In genomic region chr7:19000421-19000820, GRCm38 (mm10) we compare ENCODE assay signal across 7 mouse cellular contexts. TPM values are rescaled to one million over a fixed set of nuclear protein-coding genes. Genes with fewer than 3 reads are reported as not detected.
DNase-seq lines count a peak whose midpoint lies in the region; ATAC-seq lines count a peak whose summit lies in the region.

No protein-coding gene starts in this region.

- ATAC-seq in heart, embryonic 15.5 days (replicated peaks; ENCODE audit: insufficient number of reproducible peaks, insufficient read depth, low FRiP score, low read depth): no peak
- ATAC-seq in liver, embryonic 15.5 days (ENCODE audit: insufficient read depth): no peak

- H3K4me3 ChIP-seq in heart, embryonic 15.5 days: peak overlapping the region; percentile 53
- H3K4me3 ChIP-seq in liver, embryonic 15.5 days (replicated peaks): peak overlapping the region; percentile 55

- H3K27ac ChIP-seq in heart, embryonic 15.5 days: peak overlapping the region; percentile 77
- H3K27ac ChIP-seq in liver, embryonic 15.5 days (replicated peaks): peak overlapping the region; percentile 92

- H3K9ac ChIP-seq in heart, embryonic 15.5 days: peak overlapping the region; percentile 60
- H3K9ac ChIP-seq in liver, embryonic 15.5 days: peak overlapping the region; percentile 54

- H3K27me3 ChIP-seq in heart, embryonic 15.5 days: no peaks in the 10 kb centered on the region
- H3K27me3 ChIP-seq in liver, embryonic 15.5 days: no peaks in the 10 kb centered on the region

- H3K9me3 ChIP-seq in heart, embryonic 15.5 days (replicated peaks): no peaks in the 10 kb centered on the region
- H3K9me3 ChIP-seq in liver, embryonic 15.5 days (replicated peaks): no peaks in the 10 kb centered on the region

- DNase-seq in spleen, postnatal 10 days (ENCODE audit: low spot score in 2 of 2): peak; percentile 31 to 35
- DNase-seq in spleen, postnatal 36 days (ENCODE audit: low spot score in 2 of 2): no peak
- DNase-seq in thymus, postnatal 36 days: peak; percentile 44 to 61
- DNase-seq in adrenal gland, postnatal 25 days: no peak
- no peak for DNase-seq in spleen, postnatal 14 days (ENCODE audit: low spot score in 2 of 2)

- H3K4me1 ChIP-seq in heart, embryonic 15.5 days (replicated peaks): peaks cover 38% of the 10 kb centered on the region
- H3K4me1 ChIP-seq in liver, embryonic 15.5 days (replicated peaks): peaks cover 52% of the 10 kb centered on the region

- H3K36me3 ChIP-seq in heart, embryonic 15.5 days: peaks cover 4% of the 10 kb centered on the region; the same call in 1 of the 2 replicates
- peaks cover 6% of the 10 kb centered on the region; the same call in 1 of the 2 replicates for H3K36me3 ChIP-seq in liver, embryonic 15.5 days (replicated peaks)

- peak overlapping the region; percentile 93 for H3K4me2 ChIP-seq in heart, embryonic 15.5 days
- H3K4me2 ChIP-seq in liver, embryonic 15.5 days: peak overlapping the region; percentile 99

- WGBS in heart, embryonic 15.5 days: 29% methylated on average over 10 of the region's 10 CpGs
- WGBS in liver, embryonic 15.5 days (ENCODE audit: insufficient replicate concordance): 21% methylated on average over 10 of the region's 10 CpGs

RNA-seq across cellular contexts. Expression of gene Irf2bp1, which starts 3.4 kb away (rescaled TPM):
- 11.5 and 17.6 TPM in 2 replicates for polyA plus RNA-seq in heart, embryonic 15.5 days (2015; fragmentation: Nextera tagmentation; extraction: Ambion mirVana)
- 8.2 and 9.9 TPM in 2 replicates for polyA plus RNA-seq in liver, embryonic 15.5 days (2015; fragmentation: Nextera tagmentation; extraction: Ambion mirVana)
- total RNA-seq in adrenal gland, postnatal 25 days (2021): 45.8 and 48.3 TPM in 2 replicates

RNA-seq across cellular contexts. Expression of gene Mypop, which starts 9.4 kb away (rescaled TPM):
- polyA plus RNA-seq in heart, embryonic 15.5 days (2015; fragmentation: Nextera tagmentation; extraction: Ambion mirVana): 2.2 and 2.3 TPM in 2 replicates
- 0.15 and 0.55 TPM in 2 replicates for polyA plus RNA-seq in liver, embryonic 15.5 days (2015; fragmentation: Nextera tagmentation; extraction: Ambion mirVana)
- 10.9 and 13.0 TPM in 2 replicates for total RNA-seq in adrenal gland, postnatal 25 days (2021)

RNA-seq across cellular contexts. Expression of gene Nanos2, which starts 13.2 kb away (rescaled TPM):
- not detected in 2 replicates for polyA plus RNA-seq in heart, embryonic 15.5 days (2015; fragmentation: Nextera tagmentation; extraction: Ambion mirVana)
- not detected in 2 replicates for polyA plus RNA-seq in liver, embryonic 15.5 days (2015; fragmentation: Nextera tagmentation; extraction: Ambion mirVana)
- total RNA-seq in adrenal gland, postnatal 25 days (2021): not detected in 2 replicates

RNA-seq across cellular contexts. Expression of gene Foxa3, which starts 22.9 kb away (rescaled TPM):
- polyA plus RNA-seq in heart, embryonic 15.5 days (2015; fragmentation: Nextera tagmentation; extraction: Ambion mirVana): 0.14 and 0.61 TPM in 2 replicates
- polyA plus RNA-seq in liver, embryonic 15.5 days (2015; fragmentation: Nextera tagmentation; extraction: Ambion mirVana): 45.8 and 52.1 TPM in 2 replicates
- total RNA-seq in adrenal gland, postnatal 25 days (2021): 0.76 TPM in 1 of 2 replicates, not detected in the other

RNA-seq across cellular contexts. Expression of gene Sympk, which starts 23.8 kb away (rescaled TPM):
- polyA plus RNA-seq in heart, embryonic 15.5 days (2015; fragmentation: Nextera tagmentation; extraction: Ambion mirVana): 19.6 and 27.3 TPM in 2 replicates
- polyA plus RNA-seq in liver, embryonic 15.5 days (2015; fragmentation: Nextera tagmentation; extraction: Ambion mirVana): 14.6 and 15.4 TPM in 2 replicates
- total RNA-seq in adrenal gland, postnatal 25 days (2021): 120 and 126 TPM in 2 replicates

Comparison
In these comparisons a context has a peak if more than half of its experiments do, and no peak if none do; other contexts are left out.
1. DNase-seq: peak in spleen, postnatal 10 days (2 of 2) and thymus, postnatal 36 days (2 of 2); none in spleen, postnatal 36 days (0 of 2), adrenal gland, postnatal 25 days (single experiment) and spleen, postnatal 14 days (0 of 2).